Mouse (Mus musculus) liver, embryonic 15.5 days (tissue): ENCODE data around the gene Col1a2. TPM values are rescaled to one million over a fixed set of nuclear protein-coding genes. Genes with fewer than 3 reads are reported as not detected.

Experiments
- ATAC-seq: fragments of 200-750 bp; cut with Nextera tagmentation; 2 replicates; pipeline ENCODE4 v1.8.0; 2017; ENCODE audit warnings: moderate number of reproducible peaks, mild to moderate bottlenecking, moderate library complexity; ENCODE audit not compliant: insufficient read depth
- H3K27ac ChIP-seq: fragments of 300-500 bp; sonication (generic); replicated peaks from 2 replicates; pipeline ENCODE4 v1.5.1; 2015; ENCODE audit warnings: mild to moderate bottlenecking, inconsistent platforms
- H3K27me3 ChIP-seq: fragments of 300-500 bp; sonication (generic); 2 replicates; pipeline ENCODE4 v1.6.1; 2015; ENCODE audit warnings: mild to moderate bottlenecking, inconsistent platforms
- H3K36me3 ChIP-seq: fragments of 300-500 bp; sonication (generic); replicated peaks from 2 replicates; pipeline ENCODE4 v1.6.1; 2015; ENCODE audit warnings: moderate library complexity, mild to moderate bottlenecking, inconsistent platforms
- H3K4me1 ChIP-seq: fragments of 300-500 bp; sonication (generic); replicated peaks from 2 replicates; pipeline ENCODE4 v1.6.1; 2015; ENCODE audit warnings: inconsistent platforms
- H3K4me2 ChIP-seq: fragments of 300-500 bp; sonication (generic); 2 replicates; pipeline ENCODE4 v1.6.1; 2015; ENCODE audit warnings: moderate library complexity, mild to moderate bottlenecking, inconsistent platforms
- H3K4me3 ChIP-seq: fragments of 300-500 bp; sonication (generic); replicated peaks from 2 replicates; pipeline ENCODE4 v1.5.1; 2015; ENCODE audit warnings: mild to moderate bottlenecking, inconsistent platforms
- H3K9ac ChIP-seq: fragments of 300-500 bp; sonication (generic); 2 replicates; pipeline ENCODE4 v1.6.1; 2015; ENCODE audit warnings: moderate library complexity, mild to moderate bottlenecking, inconsistent platforms
- H3K9me3 ChIP-seq: fragments of 300-500 bp; sonication (generic); replicated peaks from 2 replicates; pipeline ENCODE4 v1.6.1; 2016; ENCODE audit warnings: inconsistent platforms
- WGBS: fragments of 180-500 bp; shearing (Covaris S2); methylation state at CpG from one replicate; pipeline ENCODE4 v1.1.7; 2015; ENCODE audit warnings: mixed read lengths; ENCODE audit not compliant: insufficient replicate concordance; 5-methylcytosine and 5-hydroxymethylcytosine counted together
- polyA plus RNA-seq: library from polyadenylated mRNA; unstranded; fragments of >200 nt; fragmentation: Nextera tagmentation; extraction: Ambion mirVana; gene quantifications from 2 replicates; pipeline ENCODE4 v1.2.1, GENCODE M21; 2015

Col1a2 gene
- polyA plus RNA-seq, 1 experiment from 2014 or later: 46.2 TPM

GRCm38 (mm10) chr6:4555366-4555765 is 50.8 kb downstream of the Col1a2 start:
- H3K4me1 ChIP-seq: no peaks in the 10 kb centered on the region
- no peaks in the 10 kb centered on the region for H3K36me3 ChIP-seq
- H3K9me3 ChIP-seq: no peaks in the 10 kb centered on the region
- H3K27me3 ChIP-seq: no peaks in the 10 kb centered on the region
- 70% methylated on average over 6 of the region's 6 CpGs for WGBS
- no peak overlapping the region for H3K4me2 ChIP-seq
- H3K27ac ChIP-seq: no peak overlapping the region
- ATAC-seq: no peak
- no peak overlapping the region for H3K4me3 ChIP-seq
- H3K9ac ChIP-seq: no peak overlapping the region

DNA sequence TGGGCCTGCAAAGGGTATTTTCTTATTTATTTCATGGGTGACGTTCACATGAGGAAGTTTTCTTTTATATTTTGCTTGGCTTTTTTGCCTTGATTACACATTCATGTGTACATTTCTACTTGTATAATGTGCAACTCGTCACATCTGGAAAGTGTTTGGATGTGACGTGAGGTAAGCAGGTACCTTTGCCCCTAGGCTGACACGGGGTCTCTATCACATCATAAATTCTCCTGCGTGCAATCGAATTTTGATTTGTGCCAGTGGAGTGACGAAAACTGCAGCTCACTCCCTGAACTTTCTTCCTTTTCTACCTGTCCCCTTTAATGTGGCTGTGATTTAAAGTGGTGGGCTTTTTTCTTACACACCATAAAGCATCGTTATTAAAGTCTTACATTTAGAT is 52.5 kb downstream of the Col1a2 start:
- Histone ChIP-seq H3K36me3 (no peaks in the 10 kb centered on the region), H3K27ac (no peak overlapping the region), H3K4me1 (no peaks in the 10 kb centered on the region), H3K4me3 (no peak overlapping the region), H3K9ac (no peak overlapping the region), H3K27me3 (no peaks in the 10 kb centered on the region), H3K9me3 (no peaks in the 10 kb centered on the region), H3K4me2 (no peak overlapping the region)
- no peak for ATAC-seq
- WGBS: 55% methylated on average over 8 of the region's 8 CpGs

- H3K4me2 ChIP-seq: 0 out of 2 replicates have a peak overlapping the region, but pooled peaks have one; percentile 20
- H3K27me3 ChIP-seq: no peaks in the 10 kb centered on the region
- no peaks in the 10 kb centered on the region for H3K36me3 ChIP-seq
- WGBS: 13% methylated on average over 7 of the region's 7 CpGs
- no peak for ATAC-seq
- no peak overlapping the region for H3K4me3 ChIP-seq
- H3K4me1 ChIP-seq: no peaks in the 10 kb centered on the region
- no peak overlapping the region for H3K9ac ChIP-seq
- no peak overlapping the region for H3K27ac ChIP-seq
- no peaks in the 10 kb centered on the region for H3K9me3 ChIP-seq
These were observed 53.1 kb downstream of the Col1a2 start for GRCm38 (mm10) chr6:4557678-4558077.

DNA sequence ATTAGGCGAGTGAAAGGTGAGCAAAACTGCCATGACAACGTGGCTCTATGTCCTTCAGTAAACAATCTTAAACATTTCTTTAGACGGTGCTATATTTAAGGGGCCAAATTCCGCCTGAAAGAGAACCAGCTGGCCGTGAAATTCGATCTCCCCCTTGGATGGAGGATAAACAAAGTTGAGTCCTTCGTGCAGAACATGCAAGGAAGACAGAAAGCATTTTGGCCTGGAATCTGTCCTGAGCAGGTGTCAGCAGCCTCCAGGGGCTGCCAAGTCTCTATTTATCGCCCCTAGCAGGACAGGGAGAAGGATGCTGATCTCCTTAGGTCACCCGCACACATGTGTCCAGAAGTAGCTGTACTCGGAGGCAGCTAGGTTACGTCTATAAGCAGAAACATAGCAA is 56.5 kb downstream of the Col1a2 start:
- Histone ChIP-seq H3K27ac (no peak overlapping the region), H3K9ac (no peak overlapping the region), H3K36me3 (no peaks in the 10 kb centered on the region), H3K27me3 (no peaks in the 10 kb centered on the region), H3K4me1 (no peaks in the 10 kb centered on the region), H3K4me2 (no peak overlapping the region), H3K4me3 (no peak overlapping the region), H3K9me3 (no peaks in the 10 kb centered on the region)
- ATAC-seq: no peak
- 47% methylated on average over 11 of the region's 11 CpGs for WGBS

GRCm38 (mm10) chr6:4561621-4562020 is 57.0 kb downstream of the Col1a2 start:
- no peak for ATAC-seq
- Histone ChIP-seq H3K4me1 (no peaks in the 10 kb centered on the region), H3K27ac (no peak overlapping the region), H3K27me3 (no peaks in the 10 kb centered on the region), H3K4me2 (no peak overlapping the region), H3K9me3 (no peaks in the 10 kb centered on the region), H3K4me3 (no peak overlapping the region), H3K9ac (no peak overlapping the region), H3K36me3 (no peaks in the 10 kb centered on the region)

GRCm38 (mm10) chr6:4562401-4562800 is 57.8 kb downstream of the Col1a2 start:
- Histone ChIP-seq H3K9me3 (no peaks in the 10 kb centered on the region), H3K4me1 (no peaks in the 10 kb centered on the region), H3K4me2 (no peak overlapping the region), H3K4me3 (no peak overlapping the region), H3K36me3 (no peaks in the 10 kb centered on the region), H3K27me3 (no peaks in the 10 kb centered on the region), H3K27ac (no peak overlapping the region), H3K9ac (no peak overlapping the region)
- 31% methylated on average over 1 of the region's 1 CpGs for WGBS
- no peak for ATAC-seq

DNA sequence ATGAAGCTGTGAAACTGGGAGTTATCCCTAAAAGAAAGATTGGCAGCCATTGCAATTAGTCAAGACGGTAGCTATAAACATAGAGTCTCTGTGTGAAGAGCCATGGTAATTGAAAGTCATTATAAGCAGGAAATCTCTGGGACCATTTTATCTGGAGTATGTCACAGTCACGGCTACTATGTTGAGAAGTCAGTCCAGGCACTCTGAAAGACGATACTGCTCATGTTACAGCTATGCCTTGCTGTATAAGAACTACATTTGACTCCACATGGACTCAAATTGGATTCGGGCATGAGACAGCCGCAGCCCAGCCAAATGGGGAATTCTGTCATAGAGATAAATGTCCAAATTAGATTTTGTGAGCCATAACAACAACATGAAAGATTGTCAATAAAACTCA is 58.9 kb downstream of the Col1a2 start:
- Histone ChIP-seq H3K27me3 (no peaks in the 10 kb centered on the region), H3K4me3 (no peak overlapping the region), H3K36me3 (no peaks in the 10 kb centered on the region), H3K9me3 (no peaks in the 10 kb centered on the region), H3K27ac (no peak overlapping the region), H3K4me1 (no peaks in the 10 kb centered on the region), H3K4me2 (no peak overlapping the region), H3K9ac (no peak overlapping the region)
- no peak for ATAC-seq
- WGBS: 55% methylated on average over 5 of the region's 5 CpGs

DNA sequence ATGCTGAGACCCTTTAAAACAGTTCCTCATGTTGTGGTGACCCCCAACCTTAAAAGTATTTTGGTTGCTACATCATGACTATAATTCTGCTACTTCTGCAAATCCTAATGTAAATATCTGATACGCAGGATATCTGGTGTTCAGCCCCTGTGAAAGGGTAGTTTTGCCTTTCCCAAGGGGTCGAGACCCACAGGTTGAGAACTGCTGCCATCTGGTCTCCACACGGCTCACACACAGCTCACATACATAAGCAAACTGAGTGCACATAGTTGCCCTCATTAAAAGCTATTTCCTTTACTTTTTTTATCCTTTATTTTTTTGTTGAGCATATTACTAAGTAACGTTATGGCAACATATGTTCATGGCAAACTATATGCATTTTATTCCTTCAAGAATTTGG is 65.8 kb downstream of the Col1a2 start:
- no peaks in the 10 kb centered on the region for H3K27me3 ChIP-seq
- no peak overlapping the region for H3K9ac ChIP-seq
- H3K27ac ChIP-seq: no peak overlapping the region
- ATAC-seq: no peak
- no peaks in the 10 kb centered on the region for H3K36me3 ChIP-seq
- H3K4me2 ChIP-seq: no peak overlapping the region
- 54% methylated on average over 4 of the region's 4 CpGs for WGBS
- H3K9me3 ChIP-seq: no peaks in the 10 kb centered on the region
- H3K4me1 ChIP-seq: no peaks in the 10 kb centered on the region
- H3K4me3 ChIP-seq: no peak overlapping the region

GRCm38 (mm10) chr6:4577756-4578155 is 73.1 kb downstream of the Col1a2 start:
- 49% methylated on average over 5 of the region's 5 CpGs for WGBS
- Histone ChIP-seq H3K9ac (no peak overlapping the region), H3K4me3 (no peak overlapping the region), H3K9me3 (no peaks in the 10 kb centered on the region), H3K27ac (no peak overlapping the region), H3K36me3 (no peaks in the 10 kb centered on the region), H3K4me2 (no peak overlapping the region), H3K27me3 (no peaks in the 10 kb centered on the region), H3K4me1 (no peaks in the 10 kb centered on the region)
- ATAC-seq: no peak

- no peaks in the 10 kb centered on the region for H3K27me3 ChIP-seq
- WGBS: 56% methylated on average over 6 of the region's 6 CpGs
- no peak for ATAC-seq
These were observed 73.7 kb downstream of the Col1a2 start for GRCm38 (mm10) chr6:4578343-4578742.

GRCm38 (mm10) chr6:4579620-4580019 is 75.0 kb downstream of the Col1a2 start:
- 38% methylated on average over 5 of the region's 5 CpGs for WGBS
- H3K27me3 ChIP-seq: no peaks in the 10 kb centered on the region
- no peak overlapping the region for H3K9ac ChIP-seq
- H3K4me3 ChIP-seq: no peak overlapping the region
- no peak overlapping the region for H3K4me2 ChIP-seq
- no peaks in the 10 kb centered on the region for H3K4me1 ChIP-seq
- no peak for ATAC-seq
- H3K9me3 ChIP-seq: no peaks in the 10 kb centered on the region
- no peak overlapping the region for H3K27ac ChIP-seq
- H3K36me3 ChIP-seq: no peaks in the 10 kb centered on the region

More at GRCm38 (mm10) chr6:4578343-4578742, 73.7 kb downstream of the Col1a2 start:
- Histone ChIP-seq H3K9ac (no peak overlapping the region), H3K4me1 (no peaks in the 10 kb centered on the region), H3K36me3 (no peaks in the 10 kb centered on the region), H3K27ac (no peak overlapping the region), H3K9me3 (no peaks in the 10 kb centered on the region), H3K4me2 (no peak overlapping the region), H3K4me3 (no peak overlapping the region)

- no peaks in the 10 kb centered on the region for H3K36me3 ChIP-seq
- 56% methylated on average over 6 of the region's 6 CpGs for WGBS
- H3K9ac ChIP-seq: no peak overlapping the region
- no peak overlapping the region for H3K4me3 ChIP-seq
- H3K4me1 ChIP-seq: no peaks in the 10 kb centered on the region
- no peaks in the 10 kb centered on the region for H3K27me3 ChIP-seq
- ATAC-seq: no peak
- no peak overlapping the region for H3K4me2 ChIP-seq
- no peaks in the 10 kb centered on the region for H3K9me3 ChIP-seq
- H3K27ac ChIP-seq: no peak overlapping the region
These were observed 78.9 kb downstream of the Col1a2 start for GRCm38 (mm10) chr6:4583485-4583884.
